Mouse (Mus musculus) olfactory bulb, adult 2 months (tissue): ENCODE data around the gene Krt28.

Source experiments
- CTCF ChIP-seq: fragments of 200-500 bp; IDR thresholded peaks from 2 replicates; pipeline ENCODE4 v1.5.1; 2012; ENCODE audit warnings: low read depth, mild to moderate bottlenecking, low read length, moderate library complexity; ENCODE audit not compliant: insufficient read depth
- POLR2A ChIP-seq: fragments of 200-500 bp; IDR thresholded peaks from 2 replicates; pipeline ENCODE4 v1.6.1; 2012; ENCODE audit warnings: mild to moderate bottlenecking, low read depth, low read length, moderate library complexity; ENCODE audit not compliant: insufficient read depth

- no peak for TF ChIP-seq CTCF
- no peak for TF ChIP-seq POLR2A
These were observed 16.7 kb upstream of the Krt28 start for GRCm38 (mm10) chr11:99391375-99391774.
